Mouse (Mus musculus) cortical plate, adult 2 months (tissue): Measurements from ENCODE around the gene Creg1.

Source experiments
- CTCF ChIP-seq: fragments of 200-500 bp; IDR thresholded peaks from 2 replicates; pipeline ENCODE4 v1.5.1; 2011; ENCODE audit warnings: mild to moderate bottlenecking, control low read depth, low read length; ENCODE audit not compliant: insufficient read depth; ENCODE audit errors: extremely low read depth
- POLR2A ChIP-seq: fragments of 200-500 bp; IDR thresholded peaks from 2 replicates; pipeline ENCODE4 v1.6.1; 2011; ENCODE audit warnings: mild to moderate bottlenecking, low read length, control low read depth; ENCODE audit not compliant: insufficient read depth; ENCODE audit errors: extremely low read depth

DNA sequence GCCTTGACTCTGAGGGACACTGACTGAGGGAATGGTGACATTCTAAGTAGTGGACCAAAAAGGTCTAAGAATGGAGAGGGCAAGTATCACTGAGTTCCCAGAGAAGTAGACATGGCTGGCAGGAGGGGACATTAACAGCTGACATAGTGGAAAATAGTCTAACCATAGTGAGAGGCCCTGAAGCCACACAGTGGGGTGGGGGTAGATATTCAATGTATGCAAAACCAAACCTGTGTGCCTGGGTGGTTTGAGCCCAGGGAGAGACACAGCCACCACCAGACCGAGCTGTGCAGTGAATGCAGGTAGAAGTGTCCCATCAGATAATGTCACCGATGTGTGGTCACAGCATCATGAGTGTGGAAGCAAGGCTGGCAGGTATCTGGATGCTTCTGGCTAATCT, 58.5 kb downstream of the Creg1 start:
- TF ChIP-seq CTCF (no peak), POLR2A (no peak)
